Mouse (Mus musculus): ENCODE measurements around the gene Cdkn1a.

DNA sequence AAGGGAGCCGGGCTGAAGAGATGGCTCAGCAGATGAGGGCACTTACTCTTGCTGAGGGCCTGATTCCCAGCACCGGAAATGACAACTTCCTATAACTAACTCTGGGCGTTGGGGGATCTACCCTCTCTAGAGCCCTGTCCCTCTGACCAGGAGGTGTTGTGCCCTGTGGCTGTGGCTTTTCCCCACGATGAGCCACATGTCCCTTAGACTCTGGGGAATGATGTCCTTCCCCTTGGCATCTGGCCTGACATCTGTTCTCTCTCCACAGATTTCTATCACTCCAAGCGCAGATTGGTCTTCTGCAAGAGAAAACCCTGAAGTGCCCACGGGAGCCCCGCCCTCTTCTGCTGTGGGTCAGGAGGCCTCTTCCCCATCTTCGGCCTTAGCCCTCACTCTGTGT lies 8.3 kb downstream of the Cdkn1a start:
- TF ChIP-seq CTCF (IDR thresholded peaks at IDR 0.05; ENCODE audit: extremely low read depth, insufficient read depth, low read length) (no peak), POLR2A (IDR thresholded peaks at IDR 0.05; ENCODE audit: extremely low read depth, insufficient read depth, low read length) (no peak)
